Mouse (Mus musculus) thymus, postnatal 0 days (tissue): ENCODE measurements around the gene Rab3ip. TPM values are rescaled to one million over a fixed set of nuclear protein-coding genes. Genes with fewer than 3 reads are reported as not detected.

ENCODE experiments used
- DNase-seq: peaks from one replicate; pipeline ENCODE4 v3.0.0-alpha.2; 2015; ENCODE audit warnings: low spot score
- polyA plus RNA-seq: library from polyadenylated mRNA; unstranded; fragments of >200 nt; fragmentation: Nextera tagmentation; extraction: Ambion mirVana; gene quantifications from 2 replicates; pipeline ENCODE4 v1.2.1, GENCODE M21; 2015

Gene Rab3ip
- polyA plus RNA-seq, 1 experiment from 2014 or later, result 22.5 TPM

GRCm38 (mm10) chr10:116871329-116872015 is 79.1 kb downstream of the Rab3ip start:
- no peak for DNase-seq

DNA sequence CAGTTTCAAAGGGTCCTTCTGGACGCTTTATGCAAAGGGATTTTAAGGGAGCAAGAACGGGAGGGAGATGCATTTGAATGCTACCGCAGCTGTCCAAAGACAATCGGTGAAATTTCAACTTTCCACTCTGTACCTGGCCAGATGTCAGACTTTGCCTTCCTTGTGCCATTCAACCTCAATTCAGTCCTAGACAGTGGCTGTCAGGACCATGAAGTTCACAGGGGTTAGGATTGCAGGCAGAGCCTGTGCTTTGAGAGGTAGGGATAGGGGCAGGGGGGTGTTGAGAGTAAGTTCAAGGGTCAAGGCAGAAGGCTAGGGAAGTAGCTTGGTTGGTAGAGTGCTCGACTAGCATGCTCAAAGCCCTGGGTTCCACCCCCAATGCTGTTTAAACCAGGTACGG is 79.8 kb downstream of the Rab3ip start:
- no peak for DNase-seq

Other genes starting within 250 kb of the Rab3ip start
- 0.26 and 0.27 TPM in 2 replicates for gene Myrfl, start 53.9 kb downstream of the Rab3ip start, polyA plus RNA-seq
- not detected in 2 replicates for gene Gm10271, start 21.8 kb upstream of the Rab3ip start, polyA plus RNA-seq
- gene Best3, start 35.5 kb upstream of the Rab3ip start, polyA plus RNA-seq, result not detected in 2 replicates
- not detected in 2 replicates for gene Lrrc10, start 94.6 kb upstream of the Rab3ip start, polyA plus RNA-seq
- 263 and 270 TPM in 2 replicates for gene Cct2, start 113.0 kb upstream of the Rab3ip start, polyA plus RNA-seq
- gene Frs2, start 197.8 kb upstream of the Rab3ip start, polyA plus RNA-seq, result 13.1 and 14.6 TPM in 2 replicates